Mouse (Mus musculus) CH12.LX (cell line): ENCODE results near the gene Prrc2b.

Experiments
- CHD2 ChIP-seq: IDR thresholded peaks from 2 replicates; pipeline ENCODE4 v1.6.1; 2011; ENCODE audit warnings: low read length, improper control_type of control experiment
- CTCF ChIP-seq, 2 experiments: IDR thresholded peaks in 1 of 2; conservative IDR thresholded peaks in 1 of 2; 2 replicates each; pipeline ENCODE4 v1.5.1; 2011 to 2012; ENCODE audit warnings: low read depth in 2 of 2, low read length in 2 of 2, improper control_type of control experiment in 1 of 2, inconsistent platforms in 1 of 2, mild to moderate bottlenecking in 1 of 2, moderate library complexity in 1 of 2
- EP300 ChIP-seq: IDR thresholded peaks from 2 replicates; pipeline ENCODE4 v1.6.1; 2011; ENCODE audit warnings: low read length, improper control_type of control experiment
- GABPA ChIP-seq: IDR thresholded peaks from 2 replicates; pipeline ENCODE4 v1.6.1; 2012; ENCODE audit warnings: low read depth, low read length, improper control_type of control experiment, inconsistent platforms; ENCODE audit not compliant: insufficient replicate concordance
- HCFC1 ChIP-seq: IDR thresholded peaks from 2 replicates; pipeline ENCODE4 v1.6.1; 2012; ENCODE audit warnings: low read depth, mild to moderate bottlenecking, inconsistent platforms, low read length, improper control_type of control experiment
- MAFK ChIP-seq: IDR thresholded peaks from 2 replicates; pipeline ENCODE4 v1.6.1; 2011; ENCODE audit warnings: low read length, improper control_type of control experiment; ENCODE audit not compliant: insufficient replicate concordance
- MAX ChIP-seq: IDR thresholded peaks from 2 replicates; pipeline ENCODE4 v1.6.1; 2011; ENCODE audit warnings: low read length, improper control_type of control experiment
- POLR2A ChIP-seq: IDR thresholded peaks from 2 replicates; pipeline ENCODE4 v1.6.1; 2011; ENCODE audit warnings: low read depth, mild to moderate bottlenecking, improper control_type of control experiment, low read length
- POLR2AphosphoS2 ChIP-seq: IDR thresholded peaks from 2 replicates; pipeline ENCODE4 v1.6.1; 2011; ENCODE audit warnings: low read depth, low read length, improper control_type of control experiment
- RAD21 ChIP-seq: IDR thresholded peaks from 2 replicates; pipeline ENCODE4 v1.6.1; 2011; ENCODE audit warnings: low read depth, mild to moderate bottlenecking, low read length, improper control_type of control experiment, moderate library complexity
- TCF12 ChIP-seq: IDR thresholded peaks from 2 replicates; pipeline ENCODE4 v1.6.1; 2014; ENCODE audit warnings: low read depth, mild to moderate bottlenecking, inconsistent platforms, low read length, improper control_type of control experiment
- UBTF ChIP-seq: IDR thresholded peaks from 2 replicates; pipeline ENCODE4 v1.6.1; 2012; ENCODE audit warnings: low read depth, mild to moderate bottlenecking, inconsistent platforms, low read length, improper control_type of control experiment, moderate library complexity
- ZC3H11A ChIP-seq: IDR thresholded peaks from 2 replicates; pipeline ENCODE4 v1.6.1; 2012; ENCODE audit warnings: low read depth, mild to moderate bottlenecking, inconsistent platforms, low read length, improper control_type of control experiment

DNA sequence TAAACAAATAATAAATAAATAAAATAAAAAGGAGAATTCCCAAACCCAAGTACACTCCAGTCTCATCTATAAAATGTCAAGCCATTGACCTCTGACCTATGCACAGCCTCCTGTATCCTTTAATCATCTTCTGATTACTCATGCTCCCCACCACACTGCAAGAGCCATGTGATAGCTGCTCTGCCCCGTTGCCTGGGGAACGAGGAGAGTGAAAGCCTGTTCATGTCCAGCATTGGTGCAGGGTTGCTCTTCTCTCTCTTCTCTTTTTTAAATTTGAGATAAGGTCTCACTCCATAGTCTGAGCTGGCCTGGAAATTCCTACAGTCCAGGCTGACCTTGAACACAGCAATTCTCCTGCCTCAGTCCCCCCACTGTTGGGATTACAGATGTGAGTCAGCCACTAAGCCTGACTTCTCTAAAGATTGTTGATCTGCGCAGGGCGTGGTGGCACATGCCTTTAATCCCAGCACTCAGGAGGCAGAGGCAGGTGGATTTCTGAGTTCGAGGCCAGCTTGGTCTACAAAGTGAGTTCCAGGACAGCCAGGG is 4.2 kb upstream of the Prrc2b start:
- TF ChIP-seq ZC3H11A (no peak), CTCF (conservative IDR thresholded peaks at IDR 0.05 in 1 of 2, IDR thresholded peaks at IDR 0.05 in 1 of 2; ENCODE audit: low read depth in 2 of 2, low read length in 2 of 2) (no peak), HCFC1 (no peak), MAX (no peak), MAFK (no peak), POLR2AphosphoS2 (no peak), POLR2A (no peak), RAD21 (no peak), EP300 (no peak), GABPA (no peak), CHD2 (no peak), UBTF (no peak), TCF12 (no peak)
